Mouse (Mus musculus) heart, adult 2 months (tissue): Measurements from ENCODE around the gene Psmd1. TPM values are rescaled to one million over a fixed set of nuclear protein-coding genes. Genes with fewer than 3 reads are reported as not detected.

Experiments
- DNase-seq, 2 experiments: peaks; one replicate each; pipeline ENCODE4 v3.0.0; 2021
- H3K27ac ChIP-seq: fragments of 200-600 bp; 2 replicates; pipeline ENCODE4 v1.8.1; 2022
- H3K27me3 ChIP-seq: fragments of 200-500 bp; 2 replicates; pipeline ENCODE4 v1.6.1; 2012; ENCODE audit warnings: mild to moderate bottlenecking, low read length, inconsistent platforms, mixed read lengths; ENCODE audit not compliant: control insufficient read depth, insufficient read depth
- H3K36me3 ChIP-seq: fragments of 200-500 bp; 2 replicates; pipeline ENCODE4 v1.6.1; 2012; ENCODE audit warnings: low read length, inconsistent platforms; ENCODE audit not compliant: control insufficient read depth, insufficient read depth
- H3K4me1 ChIP-seq: fragments of 200-500 bp; 2 replicates; pipeline ENCODE4 v1.6.1; 2011; ENCODE audit warnings: low read length; ENCODE audit not compliant: control insufficient read depth, insufficient read depth
- H3K4me3 ChIP-seq: fragments of 200-600 bp; 2 replicates; pipeline ENCODE4 v1.8.1; 2022
- H3K79me2 ChIP-seq: fragments of 200-500 bp; replicated peaks from 2 replicates; pipeline ENCODE4 v1.6.1; 2012; ENCODE audit warnings: mild to moderate bottlenecking, inconsistent platforms, low read length, moderate library complexity, mixed read lengths; ENCODE audit not compliant: control insufficient read depth, insufficient read depth
- H3K9ac ChIP-seq: fragments of 200-500 bp; 2 replicates; pipeline ENCODE4 v1.6.1; 2012; ENCODE audit warnings: low read depth, mild to moderate bottlenecking, control low read depth, inconsistent platforms, low read length, mixed read lengths
- CTCF ChIP-seq: fragments of 200-600 bp; IDR thresholded peaks from 2 replicates; pipeline ENCODE4 v1.8.1; 2022; ENCODE audit warnings: antibody characterized with exemption, mild to moderate bottlenecking, moderate library complexity
- EP300 ChIP-seq: fragments of 200-500 bp; IDR thresholded peaks from 2 replicates; pipeline ENCODE4 v1.6.1; 2011; ENCODE audit warnings: low read depth, low read length, control low read depth; ENCODE audit not compliant: insufficient read depth
- POLR2A ChIP-seq: fragments of 200-500 bp; IDR thresholded peaks from 2 replicates; pipeline ENCODE4 v1.6.1; 2011; ENCODE audit warnings: mild to moderate bottlenecking, low read depth, low read length, control low read depth; ENCODE audit not compliant: insufficient read depth
- WGBS: fragments of 180-500 bp; shearing (Covaris S2); methylation state at CpG from one replicate; pipeline ENCODE4 v1.1.7; 2018; 5-methylcytosine and 5-hydroxymethylcytosine counted together
- intact Hi-C: fragments of 180-260 bp; cut with DNase I; formaldehyde crosslinking; loops from one replicate; pipeline ENCODE4 v1.15.1; 2025
- polyA plus RNA-seq: library from polyadenylated mRNA; depleted of rRNA; stranded (reverse); fragments of >200 nt; gene quantifications from 2 replicates; pipeline ENCODE4 v1.2.3, GENCODE M21; 2012
- total RNA-seq, 2 experiments: library from RNA; stranded (reverse); gene quantifications; 2 replicates each; pipeline ENCODE4 v1.2.3; 2021

Psmd1 gene
- total and polyA plus RNA-seq, 3 experiments = 65.0 to 104 (median 91.6) TPM

GRCm38 (mm10) chr1:86156075-86156474 is 91.9 kb downstream of the Psmd1 start:
- H3K79me2 ChIP-seq = no peaks in the 10 kb centered on the region
- H3K36me3 ChIP-seq = no peaks in the 10 kb centered on the region
- no peak overlapping the region for H3K27ac ChIP-seq
- no peak overlapping the region for H3K4me3 ChIP-seq
- peaks cover 3% of the 10 kb centered on the region; the same call in 1 of the 2 replicates for H3K4me1 ChIP-seq
- WGBS = 72% methylated on average over 3 of the region's 3 CpGs
- H3K27me3 ChIP-seq = no peaks in the 10 kb centered on the region
- DNase-seq = no peak
- no peak for TF ChIP-seq CTCF
- no peak for TF ChIP-seq EP300
- no peak for TF ChIP-seq POLR2A
- H3K9ac ChIP-seq = no peak overlapping the region
- intact Hi-C loops = no loop called here

- Histone ChIP-seq H3K79me2 (no peaks in the 10 kb centered on the region), H3K27me3 (no peaks in the 10 kb centered on the region), H3K36me3 (no peaks in the 10 kb centered on the region), H3K4me1 (peaks cover 3% of the 10 kb centered on the region; the same call in 1 of the 2 replicates), H3K4me3 (no peak overlapping the region), H3K27ac (no peak overlapping the region), H3K9ac (no peak overlapping the region)
- 81% methylated on average over 6 of the region's 6 CpGs for WGBS
- TF ChIP-seq CTCF (no peak), EP300 (no peak), POLR2A (no peak)
- no peak for DNase-seq
- intact Hi-C loops = no loop called here
Measured at GRCm38 (mm10) chr1:86156595-86156994, 92.4 kb downstream of the Psmd1 start.

GRCm38 (mm10) chr1:86160059-86160458 is 95.9 kb downstream of the Psmd1 start:
- H3K79me2 ChIP-seq = no peaks in the 10 kb centered on the region
- peaks cover 1% of the 10 kb centered on the region; the same call in 1 of the 2 replicates for H3K4me1 ChIP-seq
- 92% methylated on average over 6 of the region's 6 CpGs for WGBS
- H3K27ac ChIP-seq = no peak overlapping the region
- DNase-seq = no peak
- no peaks in the 10 kb centered on the region for H3K27me3 ChIP-seq
- H3K9ac ChIP-seq = no peak overlapping the region
- no peak overlapping the region for H3K4me3 ChIP-seq
- intact Hi-C loops = no loop called here
- TF ChIP-seq POLR2A = no peak
- no peak for TF ChIP-seq CTCF
- TF ChIP-seq EP300 = no peak
- H3K36me3 ChIP-seq = no peaks in the 10 kb centered on the region

GRCm38 (mm10) chr1:86160479-86160878 is 96.3 kb downstream of the Psmd1 start:
- no peak overlapping the region for H3K9ac ChIP-seq
- WGBS = 97% methylated on average over 5 of the region's 5 CpGs
- H3K4me1 ChIP-seq = no peaks in the 10 kb centered on the region
- H3K27ac ChIP-seq = no peak overlapping the region
- H3K4me3 ChIP-seq = no peak overlapping the region
- intact Hi-C loops = no loop called here
- TF ChIP-seq POLR2A (no peak), EP300 (no peak), CTCF (no peak)
- H3K36me3 ChIP-seq = no peaks in the 10 kb centered on the region
- DNase-seq = no peak
- H3K27me3 ChIP-seq = no peaks in the 10 kb centered on the region
- H3K79me2 ChIP-seq = no peaks in the 10 kb centered on the region

GRCm38 (mm10) chr1:86161061-86161460 is 96.9 kb downstream of the Psmd1 start:
- intact Hi-C loops = no loop called here
- Histone ChIP-seq H3K79me2 (no peaks in the 10 kb centered on the region), H3K36me3 (no peaks in the 10 kb centered on the region), H3K27ac (no peak overlapping the region), H3K4me1 (no peaks in the 10 kb centered on the region), H3K27me3 (no peaks in the 10 kb centered on the region), H3K4me3 (no peak overlapping the region), H3K9ac (no peak overlapping the region)
- TF ChIP-seq CTCF = no peak
- no peak for TF ChIP-seq EP300
- no peak for TF ChIP-seq POLR2A
- 65% methylated on average over 5 of the region's 5 CpGs for WGBS
- no peak for DNase-seq

GRCm38 (mm10) chr1:86174602-86175001 is 110.4 kb downstream of the Psmd1 start:
- 94% methylated on average over 5 of the region's 5 CpGs for WGBS
- H3K27ac ChIP-seq = no peak overlapping the region
- H3K4me3 ChIP-seq = no peak overlapping the region
- TF ChIP-seq EP300 (no peak), POLR2A (no peak), CTCF (peak; percentile 34)
- H3K4me1 ChIP-seq = no peaks in the 10 kb centered on the region
- no peaks in the 10 kb centered on the region for H3K27me3 ChIP-seq
- no peaks in the 10 kb centered on the region for H3K79me2 ChIP-seq
- no peak for DNase-seq
- no peak overlapping the region for H3K9ac ChIP-seq
- H3K36me3 ChIP-seq = no peaks in the 10 kb centered on the region
- intact Hi-C loops = no loop called here
